Mouse (Mus musculus) erythroblast, embryonic 14.5 days (primary cell): ENCODE measurements around the gene Col25a1. TPM values are rescaled to one million over a fixed set of nuclear protein-coding genes. Genes with fewer than 3 reads are reported as not detected.

Source experiments
- H3K27me3 ChIP-seq: 2 replicates; pipeline ENCODE4 v1.6.1; 2012; ENCODE audit warnings: inconsistent platforms; ENCODE audit not compliant: control insufficient read depth
- H3K36me3 ChIP-seq: 2 replicates; pipeline ENCODE4 v1.6.1; 2012; ENCODE audit warnings: mild to moderate bottlenecking, inconsistent platforms; ENCODE audit not compliant: control insufficient read depth
- H3K4me1 ChIP-seq: 2 replicates; pipeline ENCODE4 v1.6.1; 2012; ENCODE audit warnings: inconsistent platforms; ENCODE audit not compliant: control insufficient read depth
- H3K4me3 ChIP-seq: replicated peaks from 2 replicates; pipeline ENCODE3; 2012; ENCODE audit warnings: moderate library complexity, mild to moderate bottlenecking, inconsistent platforms
- H3K9me3 ChIP-seq: 2 replicates; pipeline ENCODE4 v1.6.1; 2012; ENCODE audit warnings: low read length, inconsistent platforms, mixed read lengths; ENCODE audit not compliant: control insufficient read depth
- GATA1 ChIP-seq: IDR thresholded peaks from 2 replicates; pipeline ENCODE4 v1.6.1; 2012; ENCODE audit warnings: low read length, inconsistent platforms, mixed read lengths
- TAL1 ChIP-seq: IDR thresholded peaks from 3 replicates; pipeline ENCODE4 v1.6.1; 2012; ENCODE audit warnings: low read length, inconsistent platforms, mixed read lengths
- polyA plus RNA-seq: library from polyadenylated mRNA; stranded (reverse); fragments of >175 nt; gene quantifications from 2 replicates; pipeline ENCODE4 v1.2.3, GENCODE M21; 2012

Col25a1 gene
- polyA plus RNA-seq, 1 experiment: 0.01 TPM

- H3K4me1 ChIP-seq: no peaks in the 10 kb centered on the region
- H3K9me3 ChIP-seq: no peaks in the 10 kb centered on the region; the same call in 1 of the 2 replicates
- H3K27me3 ChIP-seq: no peaks in the 10 kb centered on the region
- no peaks in the 10 kb centered on the region for H3K36me3 ChIP-seq
- H3K4me3 ChIP-seq: no peak overlapping the region
- TF ChIP-seq GATA1 (no peak), TAL1 (no peak)
Measured at GRCm38 (mm10) chr3:130432818-130433217, 301.5 kb downstream of the Col25a1 start.

- peaks cover 4% of the 10 kb centered on the region; the same call in 1 of the 2 replicates for H3K9me3 ChIP-seq
- no peaks in the 10 kb centered on the region for H3K4me1 ChIP-seq
- no peaks in the 10 kb centered on the region for H3K36me3 ChIP-seq
- TF ChIP-seq TAL1: no peak
- no peak for TF ChIP-seq GATA1
- H3K4me3 ChIP-seq: no peak overlapping the region
- H3K27me3 ChIP-seq: no peaks in the 10 kb centered on the region
Measured at GRCm38 (mm10) chr3:130436956-130437355, 305.7 kb downstream of the Col25a1 start.

GRCm38 (mm10) chr3:130439767-130440166 lies 308.5 kb downstream of the Col25a1 start:
- Histone ChIP-seq H3K4me1 (no peaks in the 10 kb centered on the region), H3K36me3 (no peaks in the 10 kb centered on the region), H3K9me3 (peaks cover 8% of the 10 kb centered on the region; the same call in 1 of the 2 replicates), H3K4me3 (no peak overlapping the region), H3K27me3 (no peaks in the 10 kb centered on the region)
- no peak for TF ChIP-seq GATA1

GRCm38 (mm10) chr3:130440689-130441088 lies 309.4 kb downstream of the Col25a1 start:
- no peak for TF ChIP-seq TAL1
- no peak for TF ChIP-seq GATA1
- Histone ChIP-seq H3K4me3 (no peak overlapping the region), H3K9me3 (peaks cover 10% of the 10 kb centered on the region; the same call in 1 of the 2 replicates), H3K27me3 (no peaks in the 10 kb centered on the region), H3K4me1 (no peaks in the 10 kb centered on the region), H3K36me3 (no peaks in the 10 kb centered on the region)

- no peaks in the 10 kb centered on the region for H3K4me1 ChIP-seq
Measured at GRCm38 (mm10) chr3:130443842-130444627, 312.7 kb downstream of the Col25a1 start.

GRCm38 (mm10) chr3:130449864-130450263 lies 318.6 kb downstream of the Col25a1 start:
- Histone ChIP-seq H3K36me3 (no peaks in the 10 kb centered on the region), H3K27me3 (no peaks in the 10 kb centered on the region), H3K4me1 (no peaks in the 10 kb centered on the region), H3K9me3 (peaks cover 17% of the 10 kb centered on the region), H3K4me3 (no peak overlapping the region)
- TF ChIP-seq GATA1 (no peak), TAL1 (no peak)

More at GRCm38 (mm10) chr3:130443842-130444627, 312.7 kb downstream of the Col25a1 start:
- Histone ChIP-seq H3K36me3 (no peaks in the 10 kb centered on the region), H3K27me3 (no peaks in the 10 kb centered on the region), H3K9me3 (peaks cover 16% of the 10 kb centered on the region), H3K4me3 (no peak overlapping the region)
- TF ChIP-seq TAL1 (no peak), GATA1 (no peak)

- H3K36me3 ChIP-seq: no peaks in the 10 kb centered on the region
- H3K4me1 ChIP-seq: no peaks in the 10 kb centered on the region
- no peaks in the 10 kb centered on the region for H3K27me3 ChIP-seq
- H3K4me3 ChIP-seq: no peak overlapping the region
- TF ChIP-seq TAL1 (no peak), GATA1 (no peak)
- H3K9me3 ChIP-seq: peaks cover 6% of the 10 kb centered on the region
Measured at GRCm38 (mm10) chr3:130465371-130465770, 334.1 kb downstream of the Col25a1 start.

- Histone ChIP-seq H3K27me3 (no peaks in the 10 kb centered on the region), H3K4me1 (no peaks in the 10 kb centered on the region), H3K36me3 (no peaks in the 10 kb centered on the region), H3K9me3 (no peaks in the 10 kb centered on the region), H3K4me3 (no peak overlapping the region)
- no peak for TF ChIP-seq GATA1
Measured at GRCm38 (mm10) chr3:130473211-130473768, 342.0 kb downstream of the Col25a1 start.

GRCm38 (mm10) chr3:130473970-130474369 lies 342.7 kb downstream of the Col25a1 start:
- no peaks in the 10 kb centered on the region for H3K36me3 ChIP-seq
- TF ChIP-seq GATA1: no peak
- TF ChIP-seq TAL1: no peak

GRCm38 (mm10) chr3:130482513-130482912 lies 351.2 kb downstream of the Col25a1 start:
- H3K4me1 ChIP-seq: no peaks in the 10 kb centered on the region
- no peak overlapping the region for H3K4me3 ChIP-seq
- H3K36me3 ChIP-seq: no peaks in the 10 kb centered on the region
- TF ChIP-seq GATA1 (no peak), TAL1 (no peak)
- no peaks in the 10 kb centered on the region for H3K9me3 ChIP-seq
- no peaks in the 10 kb centered on the region for H3K27me3 ChIP-seq

More at GRCm38 (mm10) chr3:130473970-130474369, 342.7 kb downstream of the Col25a1 start:
- H3K4me3 ChIP-seq: no peak overlapping the region
- H3K4me1 ChIP-seq: no peaks in the 10 kb centered on the region
- H3K9me3 ChIP-seq: no peaks in the 10 kb centered on the region
- H3K27me3 ChIP-seq: no peaks in the 10 kb centered on the region
